Mouse (Mus musculus): ENCODE results near the gene Cul3. TPM values are rescaled to one million over a fixed set of nuclear protein-coding genes. Genes with fewer than 3 reads are reported as not detected.

Cul3 gene
- polyA plus RNA-seq, 1 experiment from 2014 or later = 28.9 TPM

DNA sequence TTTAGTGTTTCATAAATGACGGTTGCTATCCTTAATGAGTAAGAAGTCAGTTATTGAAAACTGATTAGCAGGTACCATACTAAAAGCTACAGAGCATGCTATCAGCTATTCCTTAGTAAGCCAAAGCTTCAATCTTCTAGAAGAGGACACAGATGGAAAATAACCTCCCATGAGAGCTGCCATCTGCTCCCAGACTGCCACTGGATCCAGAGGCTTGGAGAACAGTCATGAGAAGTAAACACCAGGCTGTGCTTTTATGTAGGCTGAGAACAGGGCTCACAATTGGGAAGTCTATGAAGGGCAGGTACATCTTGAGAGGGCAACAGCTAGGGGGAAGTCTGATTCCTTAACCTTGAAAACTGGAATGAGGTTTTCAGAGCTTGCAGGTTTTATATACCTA lies 79.8 kb downstream of the Cul3 start:
- Histone ChIP-seq H3K9me3 (no peaks in the 10 kb centered on the region), H3K36me3 (replicated peaks) (peaks cover 4% of the 10 kb centered on the region), H3K4me1 (no peaks in the 10 kb centered on the region), H3K4me3 (replicated peaks) (no peak overlapping the region), H3K27me3 (no peaks in the 10 kb centered on the region), H3K9ac (no peak overlapping the region), H3K4me2 (no peak overlapping the region), H3K27ac (no peak overlapping the region)
- 73% methylated on average over 1 of the region's 1 CpGs for WGBS
- no peak for ATAC-seq (ENCODE audit: low FRiP score)

DNA sequence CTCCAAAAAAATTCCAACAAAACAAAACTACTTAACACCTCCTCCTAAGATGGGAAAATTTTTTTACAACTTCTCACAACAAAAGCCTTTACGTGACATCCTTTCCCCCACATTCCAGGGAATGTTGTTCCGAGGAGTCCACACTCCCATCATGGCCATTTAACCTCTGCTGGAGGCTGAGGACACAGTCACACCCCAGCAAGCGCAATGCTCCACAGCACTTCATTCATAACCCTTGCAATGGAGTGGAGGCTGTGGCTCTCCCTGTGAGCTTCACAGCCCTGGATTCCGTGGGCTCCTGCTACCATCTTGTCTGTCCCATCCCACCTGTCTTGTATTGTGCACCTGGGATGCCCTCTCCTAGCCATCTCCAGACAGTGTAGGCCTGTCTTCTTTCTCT lies 81.6 kb downstream of the Cul3 start:
- WGBS = 84% methylated on average over 4 of the region's 4 CpGs

DNA sequence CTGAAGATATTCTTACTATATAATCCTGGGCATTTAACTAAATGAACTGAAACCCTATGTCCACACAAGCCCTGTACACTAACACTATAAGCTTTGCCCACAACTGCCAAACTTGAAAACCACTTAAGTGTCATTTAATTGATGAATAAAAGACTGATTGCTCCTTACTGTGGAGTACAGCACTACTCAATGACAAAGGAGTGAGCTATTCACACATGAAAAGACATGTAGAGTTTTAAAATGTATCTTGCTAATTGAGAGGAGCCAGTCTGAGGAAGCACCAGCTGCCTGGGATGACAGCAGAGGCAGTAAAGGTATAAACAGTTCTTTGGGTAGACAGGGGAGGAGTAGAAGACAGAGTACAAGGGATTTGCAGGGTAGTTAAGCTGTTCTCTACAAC lies 87.0 kb downstream of the Cul3 start:
- no peaks in the 10 kb centered on the region for H3K27me3 ChIP-seq
- no peak for ATAC-seq (ENCODE audit: low FRiP score)

More for the DNA sequence above, 81.6 kb downstream of the Cul3 start:
- Histone ChIP-seq H3K27me3 (no peaks in the 10 kb centered on the region), H3K4me3 (replicated peaks) (no peak overlapping the region), H3K4me1 (no peaks in the 10 kb centered on the region; the same call in 1 of the 2 replicates), H3K27ac (no peak overlapping the region), H3K4me2 (no peak overlapping the region), H3K9me3 (no peaks in the 10 kb centered on the region), H3K36me3 (replicated peaks) (no peaks in the 10 kb centered on the region), H3K9ac (no peak overlapping the region)
- ATAC-seq (ENCODE audit: low FRiP score) = no peak

DNA sequence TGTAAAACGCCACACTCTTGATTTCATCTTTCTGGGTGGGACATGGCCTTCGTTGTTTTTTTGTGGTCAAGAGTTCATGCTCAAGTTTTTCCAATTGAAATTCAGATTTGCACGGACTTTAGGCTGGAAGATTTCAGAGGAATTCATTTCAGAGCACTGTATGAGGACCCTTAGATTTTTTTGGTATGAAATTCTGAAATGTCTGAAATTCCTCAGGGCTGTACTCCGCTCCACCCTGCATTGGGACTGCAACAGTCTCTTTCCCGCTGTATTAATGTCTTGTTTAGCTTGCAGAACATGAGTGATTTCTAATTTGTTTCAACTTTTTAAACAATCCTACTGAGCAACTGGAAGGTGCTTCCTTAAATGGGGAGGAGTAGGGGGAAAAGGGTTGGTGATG lies 90.0 kb downstream of the Cul3 start:
- no peaks in the 10 kb centered on the region; the same call in 1 of the 2 replicates for H3K4me1 ChIP-seq
- no peak for ATAC-seq (ENCODE audit: low FRiP score)

More for the DNA sequence above, 87.0 kb downstream of the Cul3 start:
- no peaks in the 10 kb centered on the region; the same call in 1 of the 2 replicates for H3K4me1 ChIP-seq
- no peaks in the 10 kb centered on the region for H3K9me3 ChIP-seq
- H3K4me3 ChIP-seq (replicated peaks) = no peak overlapping the region
- no peak overlapping the region for H3K27ac ChIP-seq
- no peak overlapping the region for H3K9ac ChIP-seq
- H3K36me3 ChIP-seq (replicated peaks) = no peaks in the 10 kb centered on the region
- H3K4me2 ChIP-seq = no peak overlapping the region

DNA sequence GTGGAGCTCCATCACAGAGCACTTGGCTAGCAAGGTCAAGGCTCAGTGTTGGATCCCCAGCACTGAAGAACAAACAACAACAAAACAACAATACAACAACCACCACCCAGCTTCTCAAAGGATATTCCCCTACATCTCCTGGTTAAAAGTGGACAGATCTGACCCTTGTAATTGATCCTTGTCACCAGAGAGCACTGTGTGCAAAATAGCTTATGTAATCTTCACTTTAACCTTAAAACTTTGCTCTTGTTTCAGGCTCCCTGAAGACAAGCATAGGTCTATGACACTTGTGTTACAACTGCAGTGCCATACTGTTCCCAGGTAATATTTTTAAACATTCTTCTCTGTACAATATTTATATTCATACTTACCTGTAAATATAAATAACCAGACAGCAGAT lies 93.1 kb downstream of the Cul3 start:
- no peaks in the 10 kb centered on the region for H3K36me3 ChIP-seq (replicated peaks)
- no peak overlapping the region for H3K4me3 ChIP-seq (replicated peaks)
- no peaks in the 10 kb centered on the region for H3K4me1 ChIP-seq
- no peak for ATAC-seq (ENCODE audit: low FRiP score)
- H3K4me2 ChIP-seq = no peak overlapping the region
- no peaks in the 10 kb centered on the region for H3K9me3 ChIP-seq
- no peaks in the 10 kb centered on the region for H3K27me3 ChIP-seq
- H3K27ac ChIP-seq = no peak overlapping the region
- H3K9ac ChIP-seq = no peak overlapping the region

More for the DNA sequence above, 90.0 kb downstream of the Cul3 start:
- Histone ChIP-seq H3K36me3 (replicated peaks) (no peaks in the 10 kb centered on the region), H3K27ac (no peak overlapping the region), H3K4me2 (no peak overlapping the region), H3K4me3 (replicated peaks) (no peak overlapping the region), H3K9ac (no peak overlapping the region), H3K9me3 (no peaks in the 10 kb centered on the region), H3K27me3 (no peaks in the 10 kb centered on the region)
- 89% methylated on average over 5 of the region's 5 CpGs for WGBS

DNA sequence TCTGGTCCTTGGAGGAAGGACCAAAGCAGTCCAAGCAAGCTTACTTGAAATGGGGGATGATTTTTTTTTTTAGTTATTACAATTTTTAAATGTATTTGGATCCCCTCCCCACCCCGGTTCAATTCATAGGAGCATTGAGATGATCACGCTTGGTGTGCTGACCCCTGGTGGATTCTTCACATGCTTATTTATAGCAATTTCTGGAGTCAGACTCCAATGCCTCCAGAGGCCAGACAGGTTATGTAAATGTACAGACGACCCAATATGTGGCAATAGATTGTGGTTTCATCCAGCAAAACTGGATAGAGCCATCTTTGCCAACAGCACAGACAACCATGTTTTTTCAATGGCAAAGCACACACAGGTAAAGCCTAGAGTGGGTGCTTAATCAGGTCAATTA lies 96.2 kb downstream of the Cul3 start:
- no peak overlapping the region for H3K9ac ChIP-seq
- ATAC-seq (ENCODE audit: low FRiP score) = no peak
- no peak overlapping the region for H3K27ac ChIP-seq
- H3K27me3 ChIP-seq = 0 out of 2 replicates have a peak, but pooled peaks cover 3% of the 10 kb centered on the region
- H3K9me3 ChIP-seq = no peaks in the 10 kb centered on the region
- no peaks in the 10 kb centered on the region for H3K36me3 ChIP-seq (replicated peaks)
- H3K4me1 ChIP-seq = peaks cover 6% of the 10 kb centered on the region
- no peak overlapping the region for H3K4me3 ChIP-seq (replicated peaks)
- no peak overlapping the region for H3K4me2 ChIP-seq
- WGBS = 74% methylated on average over 3 of the region's 3 CpGs

DNA sequence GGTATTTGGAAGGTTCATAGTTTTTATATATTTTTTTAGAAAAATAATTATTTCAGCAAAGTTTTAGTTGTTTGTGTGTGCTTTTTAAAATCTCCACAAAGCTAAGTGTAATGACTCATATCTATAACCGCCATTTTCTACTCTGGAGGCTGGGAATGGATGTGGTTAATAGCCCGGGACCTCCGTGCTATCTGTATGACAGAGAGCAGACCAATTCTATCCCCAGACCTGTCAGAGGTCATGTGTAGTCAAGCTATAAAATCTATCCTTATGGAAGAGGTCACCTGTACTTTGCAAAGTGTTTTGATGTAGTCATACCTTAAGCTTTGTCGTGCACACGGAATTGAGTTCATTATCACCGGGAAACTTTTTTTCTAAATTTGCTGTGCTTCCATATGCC lies 98.7 kb downstream of the Cul3 start:
- Histone ChIP-seq H3K27ac (no peak overlapping the region), H3K9me3 (no peaks in the 10 kb centered on the region), H3K9ac (no peak overlapping the region), H3K27me3 (peaks cover 8% of the 10 kb centered on the region), H3K36me3 (replicated peaks) (no peaks in the 10 kb centered on the region), H3K4me1 (peaks cover 17% of the 10 kb centered on the region), H3K4me3 (replicated peaks) (no peak overlapping the region), H3K4me2 (no peak overlapping the region)
- ATAC-seq (ENCODE audit: low FRiP score) = no peak
- 96% methylated on average over 6 of the region's 6 CpGs for WGBS

DNA sequence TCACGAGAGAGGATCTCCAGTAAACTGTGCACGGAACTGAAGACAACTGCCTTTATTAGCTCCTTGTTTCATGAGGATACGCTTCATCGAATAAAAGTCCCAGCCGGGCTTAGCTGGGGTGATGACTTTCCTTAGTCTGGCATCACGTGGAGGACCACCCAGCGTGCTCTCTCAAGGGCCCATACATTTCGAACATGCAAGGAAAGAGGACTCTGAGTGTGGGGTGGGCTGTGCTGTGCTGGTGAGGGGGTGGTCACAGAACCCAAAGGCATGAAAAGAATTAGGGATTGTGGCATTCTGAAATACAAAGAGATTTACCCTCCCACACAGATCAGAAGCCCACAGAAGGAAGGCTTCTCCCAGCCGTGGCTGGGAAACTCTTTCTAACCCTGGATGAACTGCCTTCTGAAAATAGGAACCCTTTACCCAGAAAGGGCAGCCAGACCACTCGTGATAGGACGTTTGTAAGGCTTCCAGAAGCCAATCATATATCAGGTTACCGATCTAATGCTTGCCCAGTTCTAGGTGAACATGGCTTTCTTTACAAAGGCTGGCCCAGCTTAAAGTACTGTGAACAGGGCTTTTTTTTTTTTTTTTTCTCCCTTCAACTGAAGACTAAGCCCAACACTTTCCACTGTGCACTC lies 100.1 kb downstream of the Cul3 start:
- ATAC-seq (ENCODE audit: low FRiP score) = peak; percentile 64
- H3K36me3 ChIP-seq (replicated peaks) = no peaks in the 10 kb centered on the region
- H3K9ac ChIP-seq = no peak overlapping the region
- peaks cover 30% of the 10 kb centered on the region for H3K4me1 ChIP-seq
- no peak overlapping the region for H3K4me3 ChIP-seq (replicated peaks)
- H3K9me3 ChIP-seq = no peaks in the 10 kb centered on the region
- H3K27ac ChIP-seq = no peak overlapping the region
- 14% methylated on average over 12 of the region's 12 CpGs for WGBS
- H3K4me2 ChIP-seq = no peak overlapping the region
- H3K27me3 ChIP-seq = peaks cover 8% of the 10 kb centered on the region

DNA sequence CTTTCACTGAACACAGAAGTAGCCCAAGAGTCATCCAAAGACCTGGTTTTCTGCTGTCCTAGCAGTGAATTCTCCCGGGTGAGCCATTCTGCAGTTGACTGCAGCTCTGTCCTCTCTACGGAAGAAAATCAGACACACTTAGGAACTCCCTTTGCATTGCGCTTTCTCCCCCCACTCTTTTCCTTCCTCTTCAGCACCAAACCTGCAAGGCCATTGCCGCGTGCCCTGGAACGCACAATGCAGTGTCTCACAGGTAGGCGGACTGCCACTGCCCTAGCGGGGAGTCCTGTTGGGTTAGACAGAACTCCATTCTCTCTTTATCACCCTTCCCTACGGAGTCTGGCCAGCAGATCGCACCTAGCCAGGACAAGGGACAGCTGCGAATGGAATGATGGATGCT lies 100.8 kb downstream of the Cul3 start:
- Histone ChIP-seq H3K9ac (no peak overlapping the region), H3K9me3 (no peaks in the 10 kb centered on the region), H3K27me3 (peaks cover 8% of the 10 kb centered on the region), H3K4me1 (peaks cover 30% of the 10 kb centered on the region), H3K36me3 (replicated peaks) (no peaks in the 10 kb centered on the region), H3K4me3 (replicated peaks) (no peak overlapping the region), H3K4me2 (no peak overlapping the region), H3K27ac (no peak overlapping the region)
- no peak for ATAC-seq (ENCODE audit: low FRiP score)
- WGBS = 76% methylated on average over 11 of the region's 11 CpGs

DNA sequence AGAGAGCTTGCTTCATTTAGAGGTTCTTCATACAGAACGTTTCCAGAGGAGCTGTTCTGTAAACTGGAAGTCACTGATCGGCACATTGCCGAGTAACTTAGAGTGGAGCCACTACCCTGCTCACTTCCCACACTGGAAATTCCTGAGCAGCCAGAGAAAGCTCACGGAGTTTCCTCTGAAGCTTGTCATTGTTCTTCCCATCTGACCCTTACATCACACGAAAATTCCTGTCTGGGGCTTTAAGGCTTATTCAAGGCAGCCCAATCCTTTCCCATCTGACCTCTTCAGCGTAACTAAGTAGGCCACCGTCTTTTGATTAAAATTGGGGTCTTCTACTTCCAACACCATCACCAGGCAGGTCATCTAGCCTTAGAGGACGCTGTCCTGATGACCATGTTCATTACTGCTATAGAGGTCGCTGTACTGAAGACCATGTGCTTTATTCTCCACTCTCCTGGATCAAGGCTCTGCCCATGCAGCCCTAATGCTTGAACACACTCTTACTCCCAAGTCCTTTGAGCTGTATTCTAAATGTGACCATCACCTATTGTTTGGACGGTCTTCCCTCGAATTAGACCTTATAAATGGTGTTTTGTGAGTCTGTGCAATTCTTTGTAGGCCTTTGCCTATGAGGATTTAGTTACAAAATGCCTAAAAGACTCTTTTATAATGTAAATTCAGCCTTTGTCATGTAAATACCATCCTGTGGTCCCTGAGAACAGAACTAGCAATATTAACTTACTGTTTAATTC lies 103.2 kb downstream of the Cul3 start:
- H3K9ac ChIP-seq = no peak overlapping the region
- no peaks in the 10 kb centered on the region for H3K9me3 ChIP-seq
- no peak overlapping the region for H3K4me3 ChIP-seq (replicated peaks)
- ATAC-seq (ENCODE audit: low FRiP score) = no peak
- no peak overlapping the region for H3K4me2 ChIP-seq
- no peaks in the 10 kb centered on the region for H3K36me3 ChIP-seq (replicated peaks)
- WGBS = 33% methylated on average over 11 of the region's 11 CpGs
- 0 out of 2 replicates have a peak overlapping the region, but pooled peaks have one; percentile 9 for H3K27ac ChIP-seq
- peaks cover 30% of the 10 kb centered on the region for H3K4me1 ChIP-seq
- H3K27me3 ChIP-seq = peaks cover 8% of the 10 kb centered on the region

DNA sequence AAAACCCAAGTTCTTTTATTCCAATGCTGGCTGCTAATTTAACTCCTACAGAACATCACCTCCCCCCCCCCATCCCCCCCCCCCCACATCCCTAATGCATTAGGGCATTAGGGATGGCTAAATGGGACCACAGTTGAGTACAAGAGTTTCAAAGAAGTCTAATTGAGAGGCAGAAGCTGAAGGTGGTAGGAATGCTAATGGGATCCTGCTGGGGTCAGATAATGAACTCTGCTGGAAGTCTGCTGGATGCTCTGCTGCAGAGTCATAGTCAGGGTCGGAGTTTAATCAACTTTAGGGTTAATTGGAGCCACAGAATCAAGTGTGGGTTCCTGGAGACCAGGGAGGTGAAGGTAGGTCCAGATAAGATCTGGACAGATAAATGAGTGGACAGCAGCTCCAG lies 104.2 kb downstream of the Cul3 start:
- Histone ChIP-seq H3K4me1 (peaks cover 30% of the 10 kb centered on the region), H3K27me3 (peaks cover 8% of the 10 kb centered on the region), H3K4me3 (replicated peaks) (no peak overlapping the region), H3K9ac (no peak overlapping the region), H3K36me3 (replicated peaks) (no peaks in the 10 kb centered on the region), H3K9me3 (no peaks in the 10 kb centered on the region), H3K4me2 (no peak overlapping the region), H3K27ac (no peak overlapping the region)
- 6% methylated on average over 1 of the region's 1 CpGs for WGBS
- no peak for ATAC-seq (ENCODE audit: low FRiP score)

DNA sequence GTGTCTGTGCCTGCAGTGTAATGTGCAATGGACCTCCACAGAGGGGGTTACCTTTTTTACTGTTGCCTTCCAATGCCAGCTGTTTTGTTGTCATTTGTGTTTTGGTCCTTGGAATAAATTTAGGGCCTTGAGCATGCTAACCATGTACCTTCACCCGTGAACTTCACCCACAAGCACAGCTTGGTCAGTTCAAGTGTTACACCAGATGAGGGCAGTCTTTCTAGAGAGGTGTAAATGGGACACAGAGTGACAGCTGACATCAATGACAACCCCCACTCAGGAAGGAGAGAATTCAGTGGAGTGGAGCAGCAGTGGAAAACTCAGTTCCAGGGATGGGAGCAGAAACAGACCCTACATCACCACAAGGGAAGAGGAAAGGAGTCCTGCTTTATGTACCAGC lies 109.7 kb downstream of the Cul3 start:
- H3K36me3 ChIP-seq (replicated peaks) = no peaks in the 10 kb centered on the region
- no peak overlapping the region for H3K4me3 ChIP-seq (replicated peaks)
- peaks cover 5% of the 10 kb centered on the region; the same call in 1 of the 2 replicates for H3K4me1 ChIP-seq
- no peak overlapping the region for H3K27ac ChIP-seq
- no peak overlapping the region for H3K4me2 ChIP-seq
- no peak for ATAC-seq (ENCODE audit: low FRiP score)
- H3K9ac ChIP-seq = no peak overlapping the region
- H3K27me3 ChIP-seq = no peaks in the 10 kb centered on the region
- no peaks in the 10 kb centered on the region for H3K9me3 ChIP-seq
- 64% methylated on average over 1 of the region's 1 CpGs for WGBS

All from forebrain, embryonic 12.5 days (tissue).